Mouse (Mus musculus) embryonic facial prominence, embryonic 14.5 days (tissue): ENCODE data around the gene Slc47a1. TPM values are rescaled to one million over a fixed set of nuclear protein-coding genes. Genes with fewer than 3 reads are reported as not detected.
A peak's percentile ranks its signal among the peaks of the same experiment; 100 is the strongest.
"Not testable (repeated sequence)": the region's sequence is repeated elsewhere in the genome, so short reads cannot be mapped to it uniquely, and the experiment has no call there.

Source experiments
- ATAC-seq: fragments of 200-750 bp; cut with Nextera tagmentation; 2 replicates; pipeline ENCODE4 v1.8.0; 2017; ENCODE audit warnings: low read depth, moderate number of reproducible peaks, moderate TSS enrichment
- DNase-seq: peaks from one replicate; pipeline ENCODE4 v3.0.0-alpha.2; 2015; ENCODE audit warnings: low spot score
- H3K27ac ChIP-seq: fragments of 300-500 bp; sonication (generic); replicated peaks from 2 replicates; pipeline ENCODE4 v1.5.1; 2014; ENCODE audit warnings: low read depth, mild to moderate bottlenecking, low read length, moderate library complexity
- H3K27me3 ChIP-seq: fragments of 300-500 bp; sonication (generic); replicated peaks from 2 replicates; pipeline ENCODE4 v1.6.1; 2014; ENCODE audit warnings: low read length; ENCODE audit not compliant: control insufficient read depth, insufficient read depth
- H3K36me3 ChIP-seq: fragments of 300-500 bp; sonication (generic); 2 replicates; pipeline ENCODE4 v1.6.1; 2014; ENCODE audit warnings: low read length, mixed read lengths; ENCODE audit not compliant: control insufficient read depth, insufficient read depth
- H3K4me1 ChIP-seq: fragments of 300-500 bp; sonication (generic); 2 replicates; pipeline ENCODE4 v1.6.1; 2014; ENCODE audit warnings: antibody characterized with exemption, low read length; ENCODE audit not compliant: control insufficient read depth, insufficient read depth
- H3K4me2 ChIP-seq: fragments of 300-500 bp; sonication (generic); 2 replicates; pipeline ENCODE4 v1.6.1; 2014; ENCODE audit warnings: low read depth, mild to moderate bottlenecking, low read length, moderate library complexity, mixed read lengths
- H3K4me3 ChIP-seq: fragments of 300-500 bp; sonication (generic); 2 replicates; pipeline ENCODE4 v1.5.1; 2014; ENCODE audit warnings: low read depth, mild to moderate bottlenecking, low read length
- H3K9ac ChIP-seq: fragments of 300-500 bp; sonication (generic); 2 replicates; pipeline ENCODE4 v1.6.1; 2014; ENCODE audit warnings: low read depth, mild to moderate bottlenecking, low read length, moderate library complexity, mixed read lengths
- H3K9me3 ChIP-seq: fragments of 300-500 bp; sonication (generic); 2 replicates; pipeline ENCODE4 v1.6.1; 2016; ENCODE audit warnings: low read length; ENCODE audit not compliant: control insufficient read depth
- WGBS: fragments of 180-500 bp; shearing (Covaris S2); extraction: QIAGEN DNeasy Blood & Tissue Kit; methylation state at CpG from one replicate; pipeline ENCODE4 v1.1.7; 2014; 5-methylcytosine and 5-hydroxymethylcytosine counted together
- polyA plus RNA-seq: library from polyadenylated mRNA; unstranded; fragments of >200 nt; fragmentation: Nextera tagmentation; extraction: Ambion mirVana; gene quantifications from 2 replicates; pipeline ENCODE4 v1.2.1, GENCODE M21; 2014

Slc47a1 gene
- polyA plus RNA-seq: 1.4 and 2.3 TPM in 2 replicates

DNA sequence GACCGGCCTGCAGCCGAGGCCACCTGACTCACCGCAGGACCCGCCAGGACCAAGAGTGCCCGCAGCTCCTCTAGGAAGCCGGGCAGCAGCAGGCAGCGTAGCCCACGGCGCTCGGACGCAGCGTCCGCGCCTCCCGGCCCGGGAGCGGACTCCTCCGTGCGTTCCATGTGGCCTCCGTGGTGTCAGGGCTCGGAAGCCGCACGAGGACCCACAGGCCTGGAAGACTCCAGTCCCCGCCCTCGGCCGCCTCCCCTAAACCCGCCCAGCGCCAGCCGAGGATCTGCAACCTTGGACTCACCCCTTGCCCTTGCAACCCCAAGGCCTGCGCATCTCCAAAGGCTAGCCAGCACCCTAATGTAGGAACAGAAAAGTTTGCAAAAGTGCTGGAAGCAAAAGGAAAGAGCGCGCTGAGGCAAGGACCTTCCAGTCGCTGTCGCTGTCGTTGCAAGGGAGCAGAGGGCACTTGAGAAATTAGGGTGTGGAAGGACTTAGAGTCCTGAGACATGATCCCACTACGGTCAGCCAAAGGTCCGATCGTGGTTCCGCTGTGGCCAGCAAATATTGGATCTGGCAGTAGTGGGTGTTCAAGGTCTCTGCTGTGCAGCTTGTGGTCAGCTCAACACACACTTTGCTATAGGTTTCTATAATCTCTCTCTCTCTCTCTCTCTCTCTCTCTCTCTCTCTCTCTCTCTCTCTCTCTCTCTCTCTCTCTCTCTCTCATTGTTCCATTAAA is at the start of gene Slc47a1:
TSS of gene Slc47a1 (minus strand) at position 465 of the 733 bp plus-strand sequence.
- H3K4me3 ChIP-seq: peak within 1 kb of the TSS; percentile 31
- no peaks in the 10 kb centered on the region for H3K36me3 ChIP-seq
- 0 out of 2 replicates have a peak, but pooled peaks cover 5% of the 10 kb centered on the region for H3K9me3 ChIP-seq
- H3K27me3 ChIP-seq: peaks cover 40% of the 10 kb centered on the region
- H3K27ac ChIP-seq: no peak within 1 kb of the TSS
- peak within 1 kb of the TSS; percentile 43 for H3K9ac ChIP-seq
- peak within 1 kb of the TSS; percentile 57 for H3K4me2 ChIP-seq
- 19% methylated on average over 33 of the region's 39 CpGs for WGBS
- ATAC-seq (no peak), DNase-seq (no peak)
- 0 out of 2 replicates have a peak, but pooled peaks cover 2% of the 10 kb centered on the region for H3K4me1 ChIP-seq

- 83% methylated on average over 6 of the region's 6 CpGs for WGBS
- Histone ChIP-seq H3K27ac (no peak overlapping the region), H3K9ac (no peak overlapping the region), H3K4me2 (no peak overlapping the region), H3K27me3 (no peaks in the 10 kb centered on the region), H3K4me3 (no peak overlapping the region), H3K4me1 (no peaks in the 10 kb centered on the region), H3K9me3 (0 out of 2 replicates have a peak, but pooled peaks cover 4% of the 10 kb centered on the region), H3K36me3 (no peaks in the 10 kb centered on the region)
- ATAC-seq (no peak), DNase-seq (no peak)
Observed at GRCm38 (mm10) chr11:61419253-61419652, 41.1 kb upstream of the Slc47a1 start.

DNA sequence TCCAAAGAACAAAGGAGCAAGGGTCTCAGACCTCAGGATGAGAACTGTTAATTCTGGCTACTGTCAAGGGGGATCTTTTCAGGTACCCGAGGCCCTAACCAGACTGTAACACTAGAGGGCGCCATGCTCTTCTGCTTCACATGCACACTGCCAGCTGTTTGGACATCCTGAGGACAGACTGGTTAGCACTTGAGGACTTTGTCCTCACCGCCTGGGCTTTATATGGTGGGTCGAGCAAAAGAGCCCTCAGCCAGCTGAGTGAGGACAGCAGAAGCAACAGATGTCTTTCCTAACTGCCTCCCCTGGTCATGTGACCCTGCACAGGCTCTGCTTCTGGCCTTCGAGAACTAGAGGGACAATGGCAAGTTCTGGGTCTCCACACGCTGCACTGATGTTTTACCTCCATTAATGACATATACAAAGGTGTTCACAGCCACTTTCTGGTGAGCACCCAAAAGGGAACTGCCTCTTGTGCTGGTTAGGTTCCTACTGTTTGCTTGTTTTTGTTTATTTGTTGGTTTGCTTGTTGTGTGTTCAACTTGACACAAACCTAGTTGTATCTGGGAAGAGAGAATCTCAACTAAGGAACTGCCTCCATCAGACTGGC is 39.9 kb upstream of the Slc47a1 start:
- Histone ChIP-seq H3K9me3 (0 out of 2 replicates have a peak, but pooled peaks cover 4% of the 10 kb centered on the region), H3K36me3 (no peaks in the 10 kb centered on the region), H3K4me1 (no peaks in the 10 kb centered on the region), H3K4me3 (no peak overlapping the region), H3K27me3 (no peaks in the 10 kb centered on the region), H3K4me2 (no peak overlapping the region), H3K9ac (no peak overlapping the region), H3K27ac (no peak overlapping the region)
- peak; percentile 90 for DNase-seq
- ATAC-seq: peak; percentile 83
- 28% methylated on average over 6 of the region's 6 CpGs for WGBS

DNA sequence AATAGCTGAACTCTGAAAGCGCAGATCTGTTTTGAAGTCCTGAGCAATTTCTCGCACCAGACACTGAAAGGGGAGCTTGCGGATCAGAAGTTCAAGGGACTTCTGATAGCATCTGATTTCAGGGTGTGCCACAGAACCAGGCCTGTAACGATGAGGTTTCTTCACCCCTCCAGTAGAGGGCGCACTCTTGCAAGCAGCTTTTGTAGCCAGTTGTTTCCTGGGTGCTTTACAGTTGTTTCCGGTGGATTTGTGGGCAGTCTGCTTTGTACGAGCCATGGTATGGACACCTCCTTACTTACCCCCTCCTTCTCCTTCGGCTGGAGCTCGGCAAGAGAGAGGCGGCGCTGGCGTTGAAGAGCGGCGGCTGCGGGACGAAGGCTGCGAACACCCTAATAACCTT is 38.4 kb upstream of the Slc47a1 start:
- WGBS: 84% methylated on average over 17 of the region's 17 CpGs
- H3K36me3 ChIP-seq, H3K27ac ChIP-seq, H3K9ac ChIP-seq, H3K27me3 ChIP-seq, H3K4me3 ChIP-seq, DNase-seq, H3K4me1 ChIP-seq, H3K9me3 ChIP-seq, ATAC-seq, H3K4me2 ChIP-seq: not testable (repeated sequence)

DNA sequence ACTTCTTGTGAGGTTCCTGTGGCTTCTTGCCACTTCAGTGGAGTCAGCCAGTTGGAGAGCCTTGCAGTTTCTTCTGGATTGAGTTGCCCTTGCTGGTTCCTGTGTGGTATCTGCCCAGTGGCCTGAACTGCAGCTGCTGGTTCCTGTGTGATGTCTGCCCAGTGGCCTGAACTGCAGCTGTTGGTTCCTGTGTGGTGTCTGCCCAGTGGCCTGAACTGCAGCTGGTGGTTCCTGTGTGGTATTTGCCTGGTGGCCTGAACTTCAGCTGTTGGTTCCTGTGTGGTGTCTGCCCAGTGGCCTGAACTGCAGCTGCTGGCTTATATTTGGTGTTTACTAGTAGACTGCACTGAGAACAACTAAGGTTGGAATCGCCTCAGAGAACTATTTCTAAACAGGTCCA is 37.3 kb upstream of the Slc47a1 start:
- ATAC-seq: no peak
- WGBS: 90% methylated on average over 1 of the region's 1 CpGs
- Histone ChIP-seq H3K27me3 (no peaks in the 10 kb centered on the region), H3K9ac (no peak overlapping the region), H3K4me1 (no peaks in the 10 kb centered on the region), H3K36me3 (no peaks in the 10 kb centered on the region), H3K4me2 (no peak overlapping the region), H3K27ac (no peak overlapping the region), H3K4me3 (no peak overlapping the region), H3K9me3 (0 out of 2 replicates have a peak, but pooled peaks cover 4% of the 10 kb centered on the region)
- no peak for DNase-seq

GRCm38 (mm10) chr11:61414560-61414959 is 36.4 kb upstream of the Slc47a1 start:
- Histone ChIP-seq H3K4me2 (no peak overlapping the region), H3K9ac (no peak overlapping the region), H3K4me1 (no peaks in the 10 kb centered on the region), H3K4me3 (no peak overlapping the region), H3K27ac (no peak overlapping the region), H3K36me3 (no peaks in the 10 kb centered on the region), H3K27me3 (no peaks in the 10 kb centered on the region), H3K9me3 (no peaks in the 10 kb centered on the region)
- no peak for DNase-seq
- 83% methylated on average over 3 of the region's 3 CpGs for WGBS
- ATAC-seq: no peak

DNA sequence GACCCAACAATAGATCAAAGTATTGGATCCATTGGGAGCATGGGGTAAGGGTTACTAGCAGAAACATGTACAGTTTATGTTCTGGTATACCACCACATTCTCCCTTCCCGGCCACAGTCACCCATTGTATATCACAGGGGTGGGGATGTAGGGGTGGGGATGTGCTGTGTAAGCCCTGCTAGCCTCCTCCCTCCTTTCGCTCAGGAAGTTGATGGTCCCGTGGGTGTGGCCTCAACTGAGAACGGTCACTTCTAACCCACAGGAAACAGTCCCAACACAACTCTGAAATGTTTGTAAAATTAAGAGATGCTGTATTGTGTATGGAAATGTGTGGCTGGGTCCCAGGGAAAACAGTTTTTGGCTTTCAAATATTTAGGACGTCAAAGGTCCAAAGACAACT is 35.3 kb upstream of the Slc47a1 start:
- H3K27me3 ChIP-seq: no peaks in the 10 kb centered on the region
- WGBS: 76% methylated on average over 5 of the region's 5 CpGs
- no peaks in the 10 kb centered on the region for H3K36me3 ChIP-seq
- no peak overlapping the region for H3K4me3 ChIP-seq
- H3K9me3 ChIP-seq: no peaks in the 10 kb centered on the region
- no peak overlapping the region for H3K27ac ChIP-seq
- no peaks in the 10 kb centered on the region for H3K4me1 ChIP-seq
- no peak overlapping the region for H3K9ac ChIP-seq
- no peak for DNase-seq
- no peak overlapping the region for H3K4me2 ChIP-seq
- ATAC-seq: no peak

DNA sequence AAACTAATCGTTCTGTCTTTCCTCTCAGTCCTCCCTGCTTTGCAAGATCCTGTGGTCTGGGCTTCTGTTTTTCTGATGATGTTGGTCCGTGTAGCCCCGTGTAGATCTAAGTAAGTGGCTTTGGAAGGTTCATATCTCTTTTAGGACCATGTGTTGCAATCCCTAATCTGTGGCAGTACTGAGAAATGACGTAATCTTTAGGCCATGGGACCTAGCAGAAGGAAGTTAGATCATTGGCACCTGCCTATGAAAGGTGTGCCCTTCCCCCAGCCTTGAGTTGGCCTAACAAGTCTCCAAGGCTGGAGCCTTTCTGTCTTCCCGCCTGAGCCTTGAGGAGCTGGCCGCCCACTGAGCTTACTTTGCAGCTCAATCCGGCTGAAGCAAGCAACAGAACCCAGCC is 33.7 kb upstream of the Slc47a1 start:
- no peak overlapping the region for H3K27ac ChIP-seq
- no peak overlapping the region for H3K4me3 ChIP-seq
- no peak overlapping the region for H3K4me2 ChIP-seq
- no peaks in the 10 kb centered on the region for H3K27me3 ChIP-seq
- no peak overlapping the region for H3K9ac ChIP-seq
- no peak for DNase-seq
- H3K4me1 ChIP-seq: no peaks in the 10 kb centered on the region
- no peak for ATAC-seq
- WGBS: 44% methylated on average over 7 of the region's 7 CpGs
- H3K9me3 ChIP-seq: no peaks in the 10 kb centered on the region
- H3K36me3 ChIP-seq: no peaks in the 10 kb centered on the region
